Mouse (Mus musculus) heart, adult 2 months (tissue): ENCODE measurements at regions not wholly inside any gene's neighbourhood (a gene's known extent, or its start where the extent isn't known, plus 50 kb on each side); places are given as distances from the start of the nearest gene placed in this dataset.

Experiments
- CTCF ChIP-seq: fragments of 200-600 bp; IDR thresholded peaks from 2 replicates; pipeline ENCODE4 v1.8.1; 2022; ENCODE audit warnings: antibody characterized with exemption, mild to moderate bottlenecking, moderate library complexity
- EP300 ChIP-seq: fragments of 200-500 bp; IDR thresholded peaks from 2 replicates; pipeline ENCODE4 v1.6.1; 2011; ENCODE audit warnings: low read depth, low read length, control low read depth; ENCODE audit not compliant: insufficient read depth
- POLR2A ChIP-seq: fragments of 200-500 bp; IDR thresholded peaks from 2 replicates; pipeline ENCODE4 v1.6.1; 2011; ENCODE audit warnings: mild to moderate bottlenecking, low read depth, low read length, control low read depth; ENCODE audit not compliant: insufficient read depth

DNA sequence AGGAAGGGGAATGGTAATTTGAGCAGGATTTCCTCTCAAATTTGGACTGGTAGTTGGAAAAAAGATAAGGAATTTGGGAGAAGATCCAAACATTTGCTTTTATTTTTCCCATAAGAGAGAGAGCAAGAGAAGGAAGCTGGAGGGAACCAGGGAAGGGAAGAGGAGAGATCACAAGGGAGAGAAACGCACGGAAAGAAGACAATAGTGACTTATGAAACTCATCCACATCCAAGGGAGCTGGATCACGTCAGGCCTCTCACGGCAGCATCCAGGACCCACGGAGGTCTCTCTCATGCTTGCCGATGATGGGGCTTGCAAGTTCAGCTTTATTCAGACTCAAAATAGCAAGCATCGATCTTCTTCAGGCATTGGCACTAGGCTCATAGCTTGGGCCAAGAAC is 423.7 kb downstream of the Prdm2 start:
- no peak for TF ChIP-seq CTCF
- no peak for TF ChIP-seq POLR2A
- no peak for TF ChIP-seq EP300
